Mouse (Mus musculus) gastrocnemius, postnatal 10 days (tissue): ENCODE results near the gene Tmem8. TPM values are rescaled to one million over a fixed set of nuclear protein-coding genes. Genes with fewer than 3 reads are reported as not detected.

Experiments used
- DNase-seq: peaks from one replicate; pipeline ENCODE4 v3.0.0; 2021; ENCODE audit warnings: mixed read lengths
- total RNA-seq, 2 experiments: library from RNA; stranded (reverse); gene quantifications; 2 replicates each; pipeline ENCODE4 v1.2.3; 2021

Gene Tmem8
- total RNA-seq, 2 experiments from 2014 or later = 1.3 to 1.7 TPM

DNA sequence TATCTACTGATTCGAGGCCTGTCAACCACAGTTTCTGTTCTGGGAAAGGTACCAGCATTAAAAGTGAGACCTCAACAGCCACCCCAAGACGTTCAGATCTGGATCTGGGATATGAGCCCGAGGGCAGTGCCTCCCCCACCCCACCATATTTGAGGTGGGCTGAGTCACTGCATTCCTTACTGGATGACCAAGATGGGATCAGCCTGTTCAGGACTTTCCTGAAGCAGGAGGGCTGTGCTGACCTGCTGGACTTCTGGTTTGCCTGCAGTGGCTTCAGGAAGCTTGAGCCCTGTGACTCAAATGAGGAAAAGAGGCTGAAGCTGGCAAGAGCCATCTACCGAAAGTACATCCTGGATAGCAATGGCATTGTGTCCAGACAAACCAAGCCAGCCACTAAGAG is 29.7 kb downstream of the Tmem8 start:
- no peak for DNase-seq

DNA sequence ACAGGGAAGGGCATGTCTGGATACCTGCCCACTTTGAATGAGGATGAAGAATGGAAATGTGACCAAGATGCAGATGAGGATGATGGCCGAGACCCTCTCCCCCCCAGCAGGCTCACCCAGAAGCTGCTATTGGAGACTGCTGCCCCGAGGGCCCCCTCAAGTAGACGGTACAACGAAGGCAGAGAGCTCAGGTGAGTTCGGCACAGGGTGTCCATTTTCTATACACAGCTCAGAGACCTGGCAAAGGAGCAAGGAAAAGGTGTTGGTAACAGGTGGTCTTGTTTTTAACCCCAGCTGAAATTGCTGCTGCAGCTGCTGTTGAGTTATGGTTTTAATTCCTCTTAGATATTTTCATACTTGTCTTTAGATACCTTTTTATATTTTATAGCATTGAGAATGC is 30.3 kb downstream of the Tmem8 start:
- DNase-seq = no peak

DNA sequence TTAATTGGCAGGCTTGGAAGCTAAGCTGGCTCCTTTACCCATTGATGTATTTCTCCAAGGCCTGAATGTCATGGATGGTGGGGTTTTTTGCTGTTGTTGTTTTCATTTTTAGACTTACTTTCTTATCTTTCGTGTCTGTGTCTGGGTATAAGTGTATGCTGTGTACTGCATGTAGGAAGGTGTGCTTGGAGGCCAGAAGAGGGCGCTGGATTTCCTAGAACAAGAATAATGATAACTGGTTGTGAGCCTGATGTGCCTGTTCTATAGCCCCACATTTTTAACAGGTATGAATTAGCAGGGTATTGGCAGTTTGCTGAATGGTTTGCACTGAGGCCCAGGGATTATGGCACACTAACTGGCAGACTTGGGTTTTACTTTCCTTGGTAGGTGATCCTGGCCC is 36.0 kb downstream of the Tmem8 start:
- no peak for DNase-seq

DNA sequence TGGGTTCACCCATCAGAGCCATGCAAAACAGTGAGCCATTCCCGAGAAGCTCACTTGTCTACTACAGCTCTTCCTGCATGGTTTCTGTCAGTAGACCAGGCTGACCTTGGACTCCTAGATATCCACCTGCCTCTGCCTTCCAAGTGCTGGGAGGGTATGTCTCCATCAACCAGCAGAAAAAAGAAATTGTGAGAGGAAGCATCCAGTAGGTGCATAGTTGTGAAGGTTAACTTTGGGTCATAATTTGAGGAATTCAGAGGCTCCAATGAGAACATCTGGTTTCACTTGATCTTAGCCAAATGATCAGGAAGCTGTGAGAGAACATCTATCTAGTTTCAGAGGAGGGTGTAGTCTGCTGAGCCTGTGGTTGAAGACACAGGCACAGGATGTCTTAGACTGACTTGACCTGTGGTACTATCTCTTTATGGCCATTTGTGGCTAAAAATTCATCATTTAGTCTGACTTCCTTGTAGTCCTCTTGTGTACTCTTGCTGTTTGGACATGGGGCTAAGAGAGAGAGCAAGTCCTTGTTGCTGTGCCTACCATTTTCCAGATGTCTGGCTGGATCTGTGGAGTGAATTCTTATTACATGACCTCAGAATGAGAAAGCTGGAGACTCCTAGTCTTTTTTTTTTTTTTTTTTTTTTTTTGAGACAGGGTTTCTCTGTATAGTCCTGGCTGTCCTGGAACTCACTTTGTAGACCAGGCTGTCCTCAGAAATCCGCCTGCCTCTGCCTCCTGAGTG is 39.0 kb downstream of the Tmem8 start:
- DNase-seq = no peak

- DNase-seq = no peak
Observed at GRCm38 (mm10) chr17:26162736-26163135, 49.6 kb downstream of the Tmem8 start.

GRCm38 (mm10) chr17:26168039-26168438 is 54.9 kb downstream of the Tmem8 start:
- DNase-seq = no peak

Other genes with a start within 250 kb of the Tmem8 start
- gene Mcrip2, start 244.5 kb upstream of the Tmem8 start, total RNA-seq = 10 to 100 TPM; 57.9 to 61.8 TPM
- gene Mettl26, start 238.2 kb upstream of the Tmem8 start, total RNA-seq = 10 to 100 TPM; 20.7 to 23.1 TPM
- 1 to 10 TPM in 1 of 2 experiments, under 1 TPM in 1; 0.78 to 1.1 TPM for gene Wfikkn1, start 232.4 kb upstream of the Tmem8 start, total RNA-seq
- 10 to 100 TPM in 1 of 2 experiments, 1 to 10 TPM in 1; 9.3 to 12.6 TPM for gene Rab40c, start 193.6 kb upstream of the Tmem8 start, total RNA-seq
- gene Pigq, start 168.4 kb upstream of the Tmem8 start, total RNA-seq = 10 to 100 TPM; 38.4 to 39.1 TPM
- gene Nhlrc4, start 168.3 kb upstream of the Tmem8 start, total RNA-seq = not detected
- gene A930017K11Rik, start 160.7 kb upstream of the Tmem8 start, total RNA-seq = not detected
- gene Capn15, start 127.5 kb upstream of the Tmem8 start, total RNA-seq = 1 to 10 TPM; 6.7 to 8.6 TPM
- gene Rab11fip3, start 43.7 kb upstream of the Tmem8 start, total RNA-seq = 10 to 100 TPM; 37.9 to 41.5 TPM
- gene Decr2, start 23.0 kb upstream of the Tmem8 start, total RNA-seq = 1 to 10 TPM; 5.6 to 6.1 TPM
- gene Nme4, start 17.7 kb upstream of the Tmem8 start, total RNA-seq = 1 to 10 TPM; 4.9 to 6.4 TPM
- gene Mrpl28, start 10.2 kb downstream of the Tmem8 start, total RNA-seq = 10 to 100 TPM; 48.4 to 52.3 TPM
- gene Axin1, start 25.4 kb downstream of the Tmem8 start, total RNA-seq = 10 to 100 TPM; 19.3 to 23.1 TPM
- gene Pdia2, start 85.8 kb downstream of the Tmem8 start, total RNA-seq = under 1 TPM in 1 of 2 experiments, not detected in 1; 0.16 TPM
- 1 to 10 TPM in 1 of 2 experiments, under 1 TPM in 1; 0.94 to 1.9 TPM for gene Rgs11, start 89.7 kb downstream of the Tmem8 start, total RNA-seq
- gene Arhgdig, start 94.5 kb downstream of the Tmem8 start, total RNA-seq = 1 to 10 TPM; 3.5 to 4.8 TPM
- gene Fam234a, start 130.9 kb downstream of the Tmem8 start, total RNA-seq = 10 to 100 TPM; 45.8 to 59.0 TPM
- 10 to 100 TPM; 18.5 to 30.0 TPM for gene Luc7l, start 139.6 kb downstream of the Tmem8 start, total RNA-seq